Mouse (Mus musculus): ENCODE results near the gene Lrch4. TPM values are rescaled to one million over a fixed set of nuclear protein-coding genes. Genes with fewer than 3 reads are reported as not detected.

Gene Lrch4
- total RNA-seq, 2 experiments from 2014 or later, result 7.1 to 13.7 TPM

DNA sequence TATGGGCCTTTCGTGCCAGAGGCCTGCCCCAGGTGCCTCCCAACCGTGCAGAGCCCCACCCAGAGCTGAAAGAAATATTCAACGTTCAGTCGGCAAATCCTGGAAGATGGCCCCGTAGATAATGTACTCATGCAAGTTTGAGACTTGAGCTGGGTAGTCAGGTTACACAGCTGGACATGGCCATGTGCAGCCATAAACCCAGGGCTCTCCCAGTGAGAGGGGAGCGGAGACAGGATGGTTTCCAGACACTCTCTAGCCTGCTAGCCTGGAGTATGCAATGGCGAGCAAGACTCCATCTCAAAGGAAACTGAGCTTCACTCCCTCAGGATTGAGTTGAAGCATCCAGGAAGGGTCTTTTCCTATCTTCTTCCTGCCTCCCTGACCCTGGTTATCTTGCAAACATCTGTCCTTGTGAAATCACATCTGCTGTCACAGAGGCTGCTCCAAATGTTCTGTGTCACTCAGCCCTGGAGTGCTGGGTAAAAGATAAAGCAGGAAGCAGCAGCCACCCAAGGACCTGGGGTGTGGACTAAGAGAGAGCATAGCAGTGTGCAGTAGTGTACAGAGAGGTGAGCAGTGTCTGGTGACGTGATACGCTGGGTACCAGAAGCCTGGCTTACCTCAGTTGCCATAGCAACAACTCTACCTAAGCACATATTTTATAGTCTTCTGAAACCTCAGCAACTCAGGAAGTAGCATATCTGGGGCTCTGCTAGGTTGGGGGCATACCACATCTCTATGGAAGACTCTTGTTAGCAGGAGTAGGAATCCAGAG lies 19.1 kb downstream of the Lrch4 start:
- intact Hi-C loops (cut with DNase I), result no loop called here
- peak in 1 of 2 experiments; percentile 50 for DNase-seq (ENCODE audit: low spot score in 2 of 2)

DNA sequence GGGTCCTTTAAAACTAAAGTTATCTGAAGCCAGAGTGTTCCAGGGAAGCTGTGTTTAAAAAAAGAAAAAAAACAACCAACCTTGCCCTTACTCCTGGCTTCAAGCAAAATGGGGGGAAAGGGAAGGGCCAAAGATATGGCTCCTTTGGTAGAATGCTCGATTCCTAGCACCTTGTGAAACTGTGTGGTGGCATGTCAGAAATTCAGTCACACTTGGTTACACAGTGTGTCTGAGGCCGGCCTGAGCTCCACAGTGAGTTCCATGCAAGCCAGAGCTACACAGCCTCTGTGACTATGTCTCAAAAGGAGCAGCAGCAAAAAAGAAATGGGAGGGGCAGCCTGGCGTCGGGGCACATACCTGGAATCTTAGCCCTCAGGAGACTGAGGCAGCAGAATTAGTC lies 20.3 kb downstream of the Lrch4 start:
- intact Hi-C loops (cut with DNase I), result no loop called here
- DNase-seq (ENCODE audit: low spot score in 2 of 2), result no peak

- no peak for DNase-seq (ENCODE audit: low spot score in 2 of 2)
- intact Hi-C loops (cut with DNase I), result loop anchor here (5.0 kb wide), 1 partner anchor 63 kb away; no protein-coding TSS in a partner anchor
Observed at GRCm38 (mm10) chr5:137649669-137650571, 21.0 kb downstream of the Lrch4 start.

- intact Hi-C loops (cut with DNase I), result loop anchor here (5.0 kb wide), 1 partner anchor 65 kb away; no protein-coding TSS in a partner anchor
Observed at GRCm38 (mm10) chr5:137652474-137652873, 23.6 kb downstream of the Lrch4 start.

DNA sequence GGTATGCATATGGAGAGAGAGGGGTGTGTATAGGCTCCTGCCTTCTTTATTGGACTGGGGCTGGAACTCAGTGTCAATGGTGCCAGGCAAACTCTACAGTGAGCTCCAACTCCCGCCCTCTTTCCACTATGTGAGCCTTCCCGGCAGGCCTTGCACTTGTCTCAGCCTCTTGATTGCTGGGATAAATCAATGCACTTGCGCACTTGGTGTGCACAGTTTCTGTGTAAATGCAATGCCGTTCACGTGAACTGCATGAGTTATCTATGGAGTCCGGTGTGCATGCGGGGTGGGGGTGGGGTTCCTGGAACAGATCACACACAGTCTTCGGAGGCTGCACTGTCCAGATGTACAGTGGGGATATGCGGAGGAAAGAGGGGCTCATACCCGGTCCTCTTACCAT lies 24.4 kb downstream of the Lrch4 start:
- no peak for DNase-seq (ENCODE audit: low spot score in 2 of 2)
- intact Hi-C loops (cut with DNase I), result loop anchor here (5.0 kb wide), 1 partner anchor 66 kb away; no protein-coding TSS in a partner anchor

More at GRCm38 (mm10) chr5:137652474-137652873, 23.6 kb downstream of the Lrch4 start:
- peak; percentile 73 to 79 for DNase-seq (ENCODE audit: low spot score in 2 of 2)

GRCm38 (mm10) chr5:137654746-137655145 lies 25.8 kb downstream of the Lrch4 start:
- no peak for DNase-seq (ENCODE audit: low spot score in 2 of 2)
- intact Hi-C loops (cut with DNase I), result loop anchor here (5.0 kb wide), 2 partner anchors 67 to 93 kb away; partner anchors contain the start of gene Tsc22d4

DNA sequence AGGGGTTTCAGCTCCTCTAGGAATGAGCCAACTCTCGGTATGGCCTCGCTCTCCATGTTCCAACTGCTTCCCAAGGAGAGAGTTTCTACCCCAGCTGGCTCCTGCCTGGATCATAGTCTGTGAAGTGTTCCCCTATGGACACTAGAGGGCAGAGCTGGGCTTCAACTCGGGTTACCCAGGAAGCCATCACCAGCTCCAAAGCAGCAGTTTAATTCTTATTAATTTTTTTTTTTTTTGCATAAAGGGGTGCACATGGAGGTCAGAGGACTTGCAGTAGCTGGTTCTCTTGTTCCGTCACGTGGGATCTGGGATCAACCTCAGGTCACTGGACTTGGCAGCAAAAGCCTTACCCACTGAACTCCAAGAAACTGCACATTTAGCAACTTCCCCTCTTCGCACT lies 28.1 kb downstream of the Lrch4 start:
- peak; percentile 81 to 84 for DNase-seq (ENCODE audit: low spot score in 2 of 2)
- intact Hi-C loops (cut with DNase I), result loop anchor here (5.0 kb wide), 1 partner anchor 90 kb away; the partner anchor contains the start of gene Tsc22d4

DNA sequence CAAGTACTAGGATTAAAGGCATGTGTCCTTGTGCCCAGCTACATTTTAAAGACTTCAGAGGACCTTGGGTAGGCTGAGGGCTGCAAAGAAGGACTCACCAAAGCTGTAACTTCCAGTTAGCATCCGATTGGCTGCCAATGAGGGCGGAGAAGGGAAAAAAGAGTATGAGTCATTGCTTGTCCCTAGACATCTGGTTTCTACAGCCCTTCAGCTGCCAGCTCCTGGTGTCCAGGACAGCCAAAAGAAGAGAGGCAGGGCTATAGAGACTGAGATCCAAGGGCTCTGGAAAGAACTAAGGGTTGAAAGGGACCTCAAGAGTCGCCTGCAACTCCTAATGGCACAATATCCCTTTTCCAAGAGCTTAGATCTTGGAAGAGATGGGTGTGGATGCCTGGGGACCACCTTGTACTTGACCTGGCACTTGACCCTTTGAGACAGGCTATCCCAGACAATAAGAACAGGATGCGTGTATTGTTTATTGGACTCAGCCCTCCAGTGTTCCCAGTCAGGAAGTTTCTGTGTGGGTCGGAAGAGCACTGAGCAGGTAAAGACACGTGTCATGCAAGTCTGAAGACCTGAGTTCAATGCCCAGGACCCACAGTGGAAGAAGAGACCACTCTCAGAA lies 31.3 kb downstream of the Lrch4 start:
- intact Hi-C loops (cut with DNase I), result no loop called here
- peak in 1 of 2 experiments; percentile 49 for DNase-seq (ENCODE audit: low spot score in 2 of 2)

- no peak for DNase-seq (ENCODE audit: low spot score in 2 of 2)
- intact Hi-C loops (cut with DNase I), result no loop called here
Observed at GRCm38 (mm10) chr5:137663057-137663456, 34.1 kb downstream of the Lrch4 start.

DNA sequence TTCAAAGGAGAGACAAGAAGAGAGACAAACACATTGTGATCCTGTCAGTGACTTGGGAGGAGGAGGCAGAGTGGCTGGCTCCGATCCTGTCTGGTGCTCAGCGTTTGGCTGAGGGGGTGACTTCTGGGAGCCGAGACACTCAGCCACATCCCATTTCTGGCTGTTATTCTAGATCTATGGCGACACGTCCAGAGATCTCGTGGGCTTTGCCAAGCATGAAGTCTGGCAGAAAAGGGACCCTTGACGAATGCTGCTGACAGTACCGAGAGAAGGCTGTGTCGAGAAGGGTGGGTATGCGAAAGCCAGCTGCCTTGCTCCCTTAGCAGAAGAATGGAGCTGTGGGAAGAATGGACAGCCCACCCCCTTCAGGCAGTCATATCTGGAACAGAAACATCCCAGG lies 40.0 kb downstream of the Lrch4 start:
- peak in 1 of 2 experiments; percentile 2 for DNase-seq (ENCODE audit: low spot score in 2 of 2)
- intact Hi-C loops (cut with DNase I), result no loop called here

DNA sequence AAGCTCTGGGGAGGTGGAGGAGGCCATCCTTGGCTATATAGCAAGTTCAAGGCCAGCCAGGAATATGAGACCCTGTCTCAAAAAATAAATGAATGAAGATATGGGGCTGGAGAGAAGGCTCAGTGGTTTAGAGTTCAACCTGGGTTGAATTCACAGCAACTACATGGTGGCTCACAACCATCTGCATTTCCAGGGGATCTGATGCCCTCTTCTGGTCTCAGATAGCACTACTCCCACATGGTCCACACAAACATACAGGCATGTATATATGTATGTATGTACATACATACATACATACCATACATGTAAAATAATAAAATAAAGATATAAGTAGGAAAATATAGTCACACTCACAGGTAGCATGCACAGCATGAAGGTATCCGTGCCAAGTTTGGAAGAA lies 41.3 kb downstream of the Lrch4 start:
- DNase-seq (ENCODE audit: low spot score in 2 of 2), result peak in 1 of 2 experiments; percentile 2
- intact Hi-C loops (cut with DNase I), result no loop called here

GRCm38 (mm10) chr5:137671443-137672240 lies 42.7 kb downstream of the Lrch4 start:
- intact Hi-C loops (cut with DNase I), result no loop called here
- peak; percentile 39 to 72 for DNase-seq (ENCODE audit: low spot score in 2 of 2)

GRCm38 (mm10) chr5:137672361-137672760 lies 43.4 kb downstream of the Lrch4 start:
- intact Hi-C loops (cut with DNase I), result no loop called here

GRCm38 (mm10) chr5:137673015-137673414 lies 44.1 kb downstream of the Lrch4 start:
- DNase-seq (ENCODE audit: low spot score in 2 of 2), result no peak
- intact Hi-C loops (cut with DNase I), result no loop called here

More at GRCm38 (mm10) chr5:137672361-137672760, 43.4 kb downstream of the Lrch4 start:
- no peak for DNase-seq (ENCODE audit: low spot score in 2 of 2)

DNA sequence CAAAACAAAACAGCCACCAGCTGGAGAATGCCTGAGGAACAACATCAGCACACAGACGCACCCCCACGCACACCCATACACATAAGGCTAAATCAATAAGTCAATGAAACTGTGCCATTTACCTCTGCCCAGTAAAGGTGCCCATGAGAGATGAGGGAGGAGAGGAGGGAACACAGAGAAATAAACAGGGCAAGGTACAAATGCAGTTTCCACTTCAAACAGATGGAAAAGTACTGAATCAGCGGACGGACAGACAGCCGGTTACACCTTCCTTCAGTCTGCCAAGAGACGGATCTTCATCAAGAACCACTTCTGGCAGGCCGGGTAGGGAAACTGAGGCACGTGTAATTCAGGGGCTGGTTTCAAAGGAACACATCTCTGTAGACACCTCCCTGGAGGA lies 45.9 kb downstream of the Lrch4 start:
- DNase-seq (ENCODE audit: low spot score in 2 of 2), result no peak
- intact Hi-C loops (cut with DNase I), result no loop called here

- no peak for DNase-seq (ENCODE audit: low spot score in 2 of 2)
- intact Hi-C loops (cut with DNase I), result no loop called here
Observed at GRCm38 (mm10) chr5:137677859-137678258, 48.9 kb downstream of the Lrch4 start.

DNA sequence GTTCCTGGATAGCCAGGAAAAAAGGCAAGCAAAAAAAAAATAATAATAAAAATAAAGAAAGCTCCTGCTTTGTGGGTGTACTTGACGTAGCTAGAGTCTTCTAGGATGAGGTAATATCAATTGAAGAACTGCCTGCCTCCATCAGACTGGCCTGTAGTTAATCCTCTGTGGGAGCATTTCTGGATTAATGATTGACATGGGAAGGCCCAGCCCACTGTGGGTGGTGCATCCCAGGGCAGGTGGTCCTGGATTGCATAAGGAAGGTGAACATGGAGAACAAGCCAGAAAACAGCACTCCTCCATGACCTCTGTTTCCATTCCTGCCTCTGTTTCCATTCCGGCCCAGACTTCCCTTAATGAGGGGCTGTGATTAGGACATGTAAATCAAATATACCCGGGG lies 49.8 kb downstream of the Lrch4 start:
- intact Hi-C loops (cut with DNase I), result no loop called here
- DNase-seq (ENCODE audit: low spot score in 2 of 2), result no peak

GRCm38 (mm10) chr5:137679726-137680125 lies 50.8 kb downstream of the Lrch4 start:
- no peak for DNase-seq (ENCODE audit: low spot score in 2 of 2)
- intact Hi-C loops (cut with DNase I), result loop anchor here (5.0 kb wide), 1 partner anchor 58 kb away; no protein-coding TSS in a partner anchor

DNA sequence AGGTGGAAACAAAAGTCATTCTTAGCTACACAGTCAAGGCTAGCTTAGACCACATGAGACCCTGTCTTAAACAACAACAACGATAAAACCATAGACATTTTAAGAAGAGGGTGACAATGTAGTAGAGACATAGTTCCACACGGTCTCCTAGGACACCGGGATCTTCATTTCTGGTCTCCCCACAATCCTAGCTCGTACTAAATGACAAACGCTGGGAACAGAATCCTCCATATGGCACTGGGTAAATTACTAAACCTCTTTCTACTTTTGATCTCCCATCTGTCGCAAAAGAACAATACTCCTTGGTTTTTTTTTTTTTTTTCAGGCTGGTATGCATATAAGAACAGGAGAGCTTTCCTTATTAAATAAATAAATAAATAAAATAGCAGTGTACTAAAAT lies 53.6 kb downstream of the Lrch4 start:
- no peak for DNase-seq (ENCODE audit: low spot score in 2 of 2)
- intact Hi-C loops (cut with DNase I), result loop anchor here (5.0 kb wide), 1 partner anchor 55 kb away; no protein-coding TSS in a partner anchor
